Mouse (Mus musculus) splenic B cell, adult 2 months (primary cell): ENCODE data around the gene Lonrf2.

Source experiments
- DNase-seq: peaks from one replicate; pipeline ENCODE4 v3.0.0-alpha.2; 2011; ENCODE audit warnings: low read depth, low spot score
- H3K27me3 ChIP-seq: 2 replicates; pipeline ENCODE4 v1.6.1; 2012; ENCODE audit warnings: mild to moderate bottlenecking, low read length, moderate library complexity, mixed read lengths; ENCODE audit not compliant: control insufficient read depth, poor library complexity, insufficient read depth, severe bottlenecking
- H3K36me3 ChIP-seq: 2 replicates; pipeline ENCODE4 v1.6.1; 2012; ENCODE audit warnings: mild to moderate bottlenecking, low read length, moderate library complexity, mixed read lengths; ENCODE audit not compliant: control insufficient read depth, poor library complexity, insufficient read depth, severe bottlenecking

Lonrf2 gene

GRCm38 (mm10) chr1:38767812-38768211 is 68.7 kb downstream of the Lonrf2 start:
- DNase-seq, result peak; percentile 80
- no peaks in the 10 kb centered on the region for H3K36me3 ChIP-seq
- H3K27me3 ChIP-seq, result no peaks in the 10 kb centered on the region

DNA sequence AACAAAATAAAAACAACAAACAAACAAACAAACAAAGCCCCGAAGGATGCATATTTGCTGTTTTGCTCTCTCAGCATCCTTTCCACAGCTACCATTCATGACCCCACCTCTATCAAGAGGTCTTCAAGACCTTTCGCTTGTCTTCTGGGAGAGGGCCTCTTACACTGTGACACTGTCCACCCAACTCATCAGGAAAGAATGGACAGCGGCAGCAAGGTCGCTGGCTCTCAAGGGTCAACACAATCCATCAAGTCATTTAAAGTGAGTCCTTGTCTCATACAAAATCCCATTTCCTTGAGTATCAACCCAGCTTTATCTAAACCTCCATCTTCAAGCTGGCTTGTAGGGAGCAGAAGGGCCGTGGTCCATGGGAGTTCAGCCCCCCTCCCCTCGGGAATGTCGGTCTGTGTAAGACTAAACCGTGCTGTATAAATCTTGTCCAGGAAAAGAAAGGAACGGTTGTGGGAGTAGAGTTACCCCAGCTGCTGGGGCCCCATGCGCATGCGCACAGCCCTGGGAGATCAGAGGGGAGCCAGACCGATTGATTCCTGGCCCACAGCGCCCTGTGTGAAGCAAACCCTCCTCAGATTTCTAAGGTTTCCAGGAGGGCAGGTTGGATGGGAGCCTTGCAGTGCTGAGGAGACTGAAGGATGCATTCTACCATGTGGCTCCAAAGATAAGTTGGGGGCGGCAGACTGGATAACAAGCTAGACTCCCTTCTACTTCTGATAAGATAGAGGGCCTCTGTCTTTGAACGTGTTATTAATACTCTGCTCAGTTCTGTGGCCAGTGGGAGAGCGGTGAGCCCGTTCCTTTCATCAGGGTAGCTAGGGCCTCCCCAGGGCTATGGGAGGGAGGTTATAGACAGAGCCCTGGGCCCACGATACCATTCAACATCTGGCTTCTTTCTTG is 69.6 kb downstream of the Lonrf2 start:
- H3K36me3 ChIP-seq, result no peaks in the 10 kb centered on the region
- DNase-seq, result no peak
- H3K27me3 ChIP-seq, result no peaks in the 10 kb centered on the region

GRCm38 (mm10) chr1:38766254-38766653 is 70.3 kb downstream of the Lonrf2 start:
- Histone ChIP-seq H3K27me3 (no peaks in the 10 kb centered on the region), H3K36me3 (no peaks in the 10 kb centered on the region)
- DNase-seq, result no peak

GRCm38 (mm10) chr1:38763960-38764613 is 72.4 kb downstream of the Lonrf2 start:
- Histone ChIP-seq H3K36me3 (no peaks in the 10 kb centered on the region), H3K27me3 (no peaks in the 10 kb centered on the region)
- DNase-seq, result no peak

GRCm38 (mm10) chr1:38760424-38760823 is 76.1 kb downstream of the Lonrf2 start:
- Histone ChIP-seq H3K27me3 (no peaks in the 10 kb centered on the region), H3K36me3 (no peaks in the 10 kb centered on the region)
- DNase-seq, result no peak

- Histone ChIP-seq H3K27me3 (no peaks in the 10 kb centered on the region), H3K36me3 (no peaks in the 10 kb centered on the region)
- no peak for DNase-seq
These were observed 78.6 kb downstream of the Lonrf2 start for GRCm38 (mm10) chr1:38757791-38758403.

- Histone ChIP-seq H3K27me3 (no peaks in the 10 kb centered on the region), H3K36me3 (no peaks in the 10 kb centered on the region)
- DNase-seq, result no peak
These were observed 92.6 kb downstream of the Lonrf2 start for GRCm38 (mm10) chr1:38743863-38744262.
